In genomic region chr8:72722769-72723650, GRCm38 (mm10) we compare ENCODE assay signal across 8 mouse cellular contexts. TPM values are rescaled to one million over a fixed set of nuclear protein-coding genes. Genes with fewer than 3 reads are reported as not detected.
A peak's percentile ranks its signal among the peaks of the same experiment; 100 is the strongest.
DNase-seq lines count a peak whose midpoint lies in the region; ATAC-seq lines count a peak whose summit lies in the region.

TSS of gene Sin3b (plus strand) at chr8:72723285.

- peak; percentile 96 to 99 for DNase-seq in adrenal gland, adult (ENCODE audit: inconsistent age in 2 of 2, low spot score in 1 of 2)
- DNase-seq in embryo, embryonic 10.5 days (ENCODE audit: low spot score), result peak; percentile 92
- peak; percentile 95 for DNase-seq in gastrocnemius, postnatal 14 days
- DNase-seq in left cerebral cortex, postnatal 10 days (ENCODE audit: extremely low spot score in 1 of 2, low spot score in 2 of 2), result peak; percentile 87 to 96
- DNase-seq in right cerebral cortex, postnatal 25 days, result peak; percentile 93
- peak; percentile 93 to 96 for DNase-seq in urinary bladder, postnatal 4 days (ENCODE audit: low spot score in 2 of 2)

- intact Hi-C loops in gastrocnemius, postnatal 14 days (cut with DNase I; ENCODE audit: low total_unique reads), result no loop called here
- intact Hi-C loops in left cerebral cortex, postnatal 10 days (cut with DNase I), result no loop called here

- ATAC-seq in inflammation-experienced regulatory T-cells, adult 6 months, result peak; percentile 99
- peak; percentile 98 for ATAC-seq in megakaryocyte-erythroid progenitor cell, adult 5-6 weeks (replicated peaks; ENCODE audit: low FRiP score, low TSS enrichment, poor library complexity, severe bottlenecking)

RNA-seq across cellular contexts. Expression of gene Sin3b, which starts in this region (rescaled TPM):
- 10 to 100 TPM; 54.4 to 56.6 TPM for total RNA-seq in gastrocnemius, postnatal 14 days (2021)
- 100 to 1,000 TPM in 2 of 3 experiments, 10 to 100 TPM in 1; 87.9 to 109 (median 105) TPM for polyA plus RNA-seq in inflammation-experienced regulatory T-cells, adult 6 months (2017; shearing (Covaris generic))
- total RNA-seq in left cerebral cortex, postnatal 10 days (2021), result 100 to 1,000 TPM; 148 to 159 TPM
- total RNA-seq in megakaryocyte-erythroid progenitor cell, adult 5-6 weeks (2014; fragmentation: Nextera tagmentation), result 81.0 and 90.9 TPM in 2 replicates
- total RNA-seq in megakaryocyte-erythroid progenitor cell, adult 5-6 weeks (2017), result 73.6 and 95.5 TPM in 2 replicates

Comparison
In these comparisons a context has a peak if more than half of its experiments do, and no peak if none do; other contexts are left out.
1. Peak in every context shown above with its lines: DNase-seq and ATAC-seq.